Mouse (Mus musculus) cerebral cortex, adult 2 months (tissue): Measurements from ENCODE around the gene Gm5105.

Experiments used
- WGBS: fragments of 180-500 bp; shearing (Covaris S2); methylation state at CpG from one replicate; pipeline ENCODE4 v1.1.7; 2018; 5-methylcytosine and 5-hydroxymethylcytosine counted together

Gene Gm5105

DNA sequence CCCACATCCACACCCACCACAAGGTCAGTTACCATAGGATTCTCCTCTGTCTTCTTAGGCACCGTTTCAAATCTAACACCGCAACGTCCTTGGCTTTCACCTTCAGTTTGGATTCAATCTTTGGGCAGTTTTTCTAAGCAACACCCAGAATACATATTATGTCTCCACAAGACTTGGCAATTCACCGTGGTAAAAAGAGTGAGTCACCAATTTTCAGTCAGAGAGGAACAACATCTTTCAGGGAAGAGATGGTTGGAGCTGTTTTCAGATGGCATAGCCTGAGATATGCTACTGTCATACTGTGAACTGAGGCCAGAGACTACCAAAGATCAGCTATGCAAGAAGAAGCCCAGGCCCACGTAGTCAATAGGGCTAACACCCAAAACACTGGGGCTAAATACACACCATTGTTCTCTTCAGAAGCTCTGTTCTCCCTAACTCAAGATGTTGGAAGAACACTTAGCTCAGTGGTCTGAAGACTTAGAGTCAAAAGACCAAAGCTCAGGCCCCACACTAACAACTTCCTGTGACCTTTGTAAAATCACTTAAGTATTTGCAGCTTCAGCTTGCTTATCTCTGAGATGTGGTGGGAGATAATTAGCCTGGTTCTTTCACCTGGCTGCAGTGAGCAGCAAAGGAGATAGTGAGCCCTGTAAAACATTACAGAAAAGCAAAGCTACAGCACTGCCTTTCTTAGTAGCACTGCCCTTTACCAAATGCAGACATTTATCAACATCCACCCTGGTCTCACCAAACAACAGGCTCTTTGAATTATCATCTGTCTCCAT, 39.4 kb downstream of the Gm5105 start:
- 43% methylated on average over 5 of the region's 5 CpGs for WGBS

DNA sequence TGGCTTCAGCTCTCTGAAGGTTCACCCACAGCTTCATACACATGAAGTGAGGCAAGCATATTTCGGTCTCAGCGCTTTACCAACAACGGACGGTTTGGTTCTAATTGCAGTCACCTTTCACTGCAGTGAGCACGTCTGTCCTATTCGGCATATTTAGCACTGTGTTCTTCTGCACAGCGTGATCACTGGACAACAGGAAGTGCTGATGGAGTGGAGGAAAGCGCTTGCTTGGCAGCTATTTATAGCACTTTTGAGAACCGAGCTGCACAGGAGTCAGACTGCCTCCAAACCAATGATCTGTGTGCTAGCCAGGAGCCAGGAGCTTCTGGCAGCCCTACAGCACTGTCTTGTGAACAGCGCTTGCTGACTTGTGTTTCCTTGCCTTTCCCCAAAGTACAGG, 40.9 kb downstream of the Gm5105 start:
- 51% methylated on average over 10 of the region's 10 CpGs for WGBS

DNA sequence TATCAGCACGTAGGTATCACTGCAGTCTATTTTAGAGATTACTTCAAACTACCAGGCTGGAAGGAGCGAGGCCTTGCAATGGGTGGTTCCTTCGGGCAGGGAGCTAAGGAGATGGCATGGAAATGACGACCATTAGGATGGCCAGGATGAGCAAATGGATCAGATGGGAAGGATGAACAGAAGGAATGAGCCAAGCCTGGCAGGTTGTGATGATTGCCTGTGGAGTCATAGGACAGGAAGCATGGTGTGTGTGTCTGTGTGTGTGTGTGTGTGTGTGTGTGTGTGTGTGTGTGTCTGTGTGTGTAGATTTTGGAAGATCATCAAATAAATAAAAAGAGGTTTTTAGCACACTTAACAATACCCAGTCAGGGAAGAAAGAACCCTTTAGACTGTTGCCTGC, 44.5 kb downstream of the Gm5105 start:
- 89% methylated on average over 4 of the region's 4 CpGs for WGBS

DNA sequence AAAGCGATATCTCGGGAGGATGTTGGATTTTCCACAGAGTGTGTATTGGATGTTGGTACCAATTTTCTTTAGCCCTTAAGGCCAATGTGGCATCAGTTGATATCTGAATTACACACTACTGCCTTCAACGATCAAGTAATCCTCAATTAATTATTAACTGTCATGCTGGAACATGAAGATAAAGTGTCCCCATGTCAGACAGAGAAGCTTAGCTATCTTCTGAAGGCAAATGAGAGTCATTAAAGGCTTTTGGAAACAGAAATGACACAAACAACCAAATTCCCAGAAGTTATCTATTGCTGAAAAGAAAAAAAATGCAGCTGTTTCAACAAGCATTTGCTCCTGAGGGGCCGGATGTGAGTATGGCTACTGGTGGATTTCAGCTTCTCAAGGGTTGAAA, 45.2 kb downstream of the Gm5105 start:
- 90% methylated on average over 4 of the region's 4 CpGs for WGBS

DNA sequence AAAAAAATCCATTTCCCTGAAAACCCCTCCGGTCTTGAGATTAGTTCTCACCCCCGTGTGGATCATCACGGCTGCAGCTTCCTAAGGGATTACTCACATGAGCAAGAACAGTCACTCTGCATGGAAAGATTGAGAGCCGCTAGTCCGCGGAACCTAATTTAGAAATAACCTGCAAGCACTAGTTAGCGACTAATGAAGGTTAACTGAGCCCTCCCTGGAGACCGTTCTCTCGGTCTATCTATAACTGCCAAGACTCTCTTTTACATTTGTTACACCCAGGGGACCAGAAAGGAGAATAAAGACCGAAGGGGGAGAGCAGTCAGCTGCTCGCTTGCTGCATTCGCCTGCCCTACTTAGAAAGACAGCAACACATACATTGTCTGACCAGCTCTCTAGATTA, 50.4 kb downstream of the Gm5105 start:
- WGBS, result 75% methylated on average over 12 of the region's 12 CpGs

DNA sequence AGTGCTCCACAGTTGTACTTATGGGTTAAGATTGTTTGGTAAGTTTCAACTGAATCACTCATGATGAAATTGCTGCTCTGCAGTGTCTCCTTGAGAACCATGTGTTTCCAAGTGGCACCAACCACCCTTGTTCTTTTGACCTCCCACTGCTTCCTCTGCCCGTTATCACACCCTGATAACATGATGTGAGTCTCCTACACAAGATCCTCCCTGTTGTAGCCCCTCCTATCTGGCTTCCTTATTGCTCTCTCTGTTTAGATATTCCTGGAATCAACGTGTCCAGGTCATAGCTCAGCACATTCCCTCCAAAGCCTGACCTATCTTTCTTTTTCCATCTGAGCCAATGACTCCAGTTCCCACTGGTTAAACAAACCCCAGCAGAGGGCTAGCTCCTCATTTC, 52.5 kb downstream of the Gm5105 start:
- 89% methylated on average over 2 of the region's 2 CpGs for WGBS

DNA sequence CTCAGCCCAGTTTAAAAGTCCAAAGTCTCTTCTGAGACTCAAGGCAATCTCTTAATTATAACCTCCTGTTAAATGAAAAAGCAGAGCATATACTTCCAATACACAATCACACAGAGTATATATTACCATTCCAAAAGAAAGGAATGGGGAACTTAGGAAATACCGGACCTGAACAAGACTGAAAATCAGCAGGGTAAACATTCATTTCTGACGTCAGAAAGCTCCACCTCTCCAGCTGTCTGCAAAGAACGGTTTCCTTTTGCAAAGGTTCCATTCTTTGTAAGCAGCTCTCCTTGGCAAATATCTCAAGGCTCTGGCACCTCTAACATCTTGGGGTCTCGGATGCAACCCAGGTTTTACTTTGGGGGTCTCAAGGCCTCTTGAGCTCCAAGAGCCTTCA, 54.8 kb downstream of the Gm5105 start:
- WGBS, result 49% methylated on average over 4 of the region's 4 CpGs

DNA sequence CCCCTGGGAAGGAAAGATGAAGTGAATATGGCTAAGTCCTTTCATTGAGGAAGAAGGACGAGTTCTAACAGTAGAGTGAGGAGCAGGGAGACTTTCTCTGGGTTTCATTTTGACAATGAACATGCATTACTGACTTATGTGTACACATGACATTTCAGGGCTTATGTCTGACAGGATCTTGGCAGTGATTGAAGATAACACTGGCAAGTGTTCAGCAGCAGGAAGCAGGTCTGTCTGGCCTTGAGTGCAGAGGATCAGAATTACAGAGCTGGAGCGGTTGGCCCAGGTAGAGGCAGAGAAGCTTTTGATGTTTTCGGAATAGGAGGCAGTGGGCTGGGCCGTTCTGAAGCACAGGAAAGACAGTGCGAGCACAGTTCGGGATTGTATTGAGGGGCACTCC, 59.0 kb downstream of the Gm5105 start:
- WGBS, result 86% methylated on average over 6 of the region's 6 CpGs

DNA sequence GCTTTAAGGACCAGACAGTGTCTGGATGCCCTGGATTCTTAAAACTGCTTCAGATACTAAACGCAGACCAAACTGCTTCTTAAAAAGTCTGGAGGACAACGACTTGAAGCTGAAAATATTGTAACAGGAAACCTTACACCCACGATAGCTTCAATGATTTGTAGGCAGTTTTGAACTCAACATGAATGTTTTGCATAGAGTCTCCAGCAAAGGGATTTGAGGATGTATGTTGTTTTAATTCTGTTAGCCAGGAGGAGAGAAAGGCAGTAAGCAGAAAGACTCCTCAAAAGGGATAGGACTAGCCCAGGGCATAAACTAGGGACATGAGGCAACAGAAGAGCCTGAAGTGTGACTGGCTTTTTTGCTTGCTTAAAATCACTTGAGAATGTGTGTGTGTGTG, 60.3 kb downstream of the Gm5105 start:
- 49% methylated on average over 3 of the region's 3 CpGs for WGBS

DNA sequence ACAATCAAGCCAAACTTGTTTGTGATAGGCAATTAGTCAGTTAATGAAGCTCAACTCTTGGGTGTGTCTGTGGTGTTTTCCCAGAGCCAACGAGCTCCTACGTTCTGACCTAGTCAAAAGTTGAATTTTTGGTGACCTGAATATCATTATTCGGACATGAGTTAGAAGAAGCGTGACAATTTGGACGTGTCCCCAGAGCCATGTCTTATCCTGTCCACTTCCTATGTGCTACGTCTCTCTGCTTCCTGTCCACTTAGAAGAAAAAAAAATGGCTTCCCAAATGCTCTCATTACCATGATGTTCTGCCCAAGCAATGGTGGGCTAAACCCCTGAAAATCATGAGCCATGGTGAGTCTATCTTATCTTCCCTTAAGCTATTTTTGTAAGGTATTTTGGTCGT, 63.9 kb downstream of the Gm5105 start:
- 87% methylated on average over 7 of the region's 7 CpGs for WGBS

DNA sequence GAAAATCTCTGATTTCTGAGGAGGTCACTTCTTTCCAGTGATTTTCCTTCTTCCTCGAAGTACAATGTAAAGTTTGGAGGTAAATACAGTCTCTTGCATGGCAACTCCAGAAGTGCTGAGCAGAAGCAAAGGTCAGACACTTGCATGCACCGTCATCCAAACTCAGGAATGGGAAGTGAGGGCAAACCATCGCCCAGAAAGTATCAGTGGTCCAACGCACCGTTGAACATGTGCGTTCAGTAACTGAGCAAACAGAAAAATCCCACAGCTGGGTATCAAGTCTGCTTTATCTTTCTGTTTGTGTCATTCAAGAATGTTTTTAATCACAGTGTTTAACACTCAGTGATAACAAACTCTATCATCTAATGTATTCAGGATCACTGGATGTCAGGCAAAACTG, 64.6 kb downstream of the Gm5105 start:
- 90% methylated on average over 6 of the region's 6 CpGs for WGBS

DNA sequence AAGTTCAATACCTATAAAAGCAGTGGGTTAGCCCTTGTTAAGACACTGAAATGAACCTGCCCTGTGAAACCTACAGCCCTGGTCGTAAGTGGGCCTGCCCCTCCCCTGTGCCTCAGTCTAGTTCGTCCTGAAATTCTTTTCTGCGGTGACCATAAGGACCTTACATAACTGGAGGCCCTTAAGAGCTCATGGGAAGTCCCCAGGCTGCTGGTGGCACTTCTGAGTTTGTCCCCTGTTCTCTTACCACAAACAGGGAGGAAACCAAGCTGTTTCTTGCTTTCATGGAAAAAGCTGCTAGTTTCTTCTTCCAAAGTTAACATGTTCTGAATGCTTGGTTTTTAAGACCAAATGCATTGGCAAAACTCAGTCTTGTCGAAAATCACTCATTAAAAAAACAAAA, 65.3 kb downstream of the Gm5105 start:
- WGBS, result 86% methylated on average over 4 of the region's 4 CpGs

DNA sequence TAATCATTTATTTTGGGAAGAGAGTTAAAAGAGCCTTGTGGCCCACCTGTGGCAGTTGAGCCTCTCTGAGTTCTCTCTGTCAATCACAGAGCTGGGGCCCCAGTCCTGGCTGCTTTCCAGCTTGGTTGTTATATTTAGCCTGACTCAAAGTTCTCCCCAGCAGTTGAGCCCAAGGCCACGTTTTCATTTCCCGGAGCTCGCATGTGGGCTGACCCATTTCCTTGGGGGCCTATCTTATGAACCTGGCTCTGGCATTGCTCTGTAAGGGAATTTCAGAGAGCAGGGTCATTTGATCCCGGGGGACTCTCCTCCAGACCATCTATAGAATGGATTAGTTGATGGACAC, 66.5 kb downstream of the Gm5105 start:
- 69% methylated on average over 4 of the region's 4 CpGs for WGBS

DNA sequence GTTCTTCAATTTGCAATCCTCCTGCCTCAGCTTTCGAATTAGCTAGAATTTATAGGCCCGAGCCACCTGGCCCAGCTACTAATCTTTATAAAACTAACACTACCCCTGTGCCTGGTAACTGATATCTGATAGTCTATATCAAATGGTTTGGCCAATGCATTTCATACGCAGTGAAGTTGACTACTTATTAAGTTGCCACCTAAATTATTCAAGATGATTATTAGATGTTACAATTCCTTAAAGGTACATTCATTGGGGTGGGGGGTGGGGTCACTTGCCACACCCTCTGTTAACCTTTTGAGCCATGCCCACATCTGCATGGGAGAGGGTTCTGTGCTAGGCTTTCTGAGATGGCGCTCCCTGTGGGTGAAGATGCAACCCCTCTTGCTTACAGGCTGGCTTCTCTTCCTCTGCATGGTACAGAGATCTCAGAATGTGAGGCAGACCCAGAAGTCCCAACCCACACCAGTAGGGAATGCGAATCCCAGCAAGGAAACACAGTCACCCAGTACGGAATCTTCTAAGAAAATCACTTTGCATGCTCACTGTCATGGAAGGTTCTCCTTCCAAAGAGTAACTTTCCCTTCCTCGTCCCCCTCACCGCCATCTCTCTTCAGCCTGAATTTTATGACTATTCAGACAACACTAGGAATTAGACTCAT, 67.0 kb downstream of the Gm5105 start:
- 96% methylated on average over 8 of the region's 8 CpGs for WGBS

DNA sequence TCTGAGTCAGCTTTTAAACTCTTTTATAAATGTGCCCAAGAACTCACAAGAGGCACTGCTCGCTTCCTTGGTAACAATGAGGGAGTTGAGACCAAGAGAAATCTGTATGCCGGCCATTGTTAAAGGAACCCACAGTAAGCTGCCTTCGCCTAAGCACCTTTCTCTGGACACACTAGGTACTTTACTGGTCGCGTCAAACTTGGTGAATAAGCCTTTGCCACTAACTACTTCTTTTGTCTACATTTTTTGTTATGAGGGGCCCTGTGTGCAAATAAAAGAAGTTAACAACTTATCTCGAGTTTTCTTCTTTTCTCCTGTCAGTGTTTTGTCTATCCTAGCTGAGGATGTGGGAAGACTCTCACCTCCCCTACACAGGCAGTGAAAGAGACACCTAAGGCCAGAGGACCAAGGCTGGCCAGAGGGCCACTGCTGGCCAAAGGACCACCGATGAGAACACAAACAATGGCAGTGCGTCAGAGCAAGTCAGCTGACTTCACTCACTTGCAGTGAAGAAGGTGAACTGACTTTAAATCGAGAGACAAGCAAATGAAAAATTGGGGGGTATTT, 67.9 kb downstream of the Gm5105 start:
- 50% methylated on average over 9 of the region's 9 CpGs for WGBS
